Mouse (Mus musculus) ES-E14 (cell line): ENCODE data around the gene H2-Aa. TPM values are rescaled to one million over a fixed set of nuclear protein-coding genes. Genes with fewer than 3 reads are reported as not detected.
A peak's percentile ranks its signal among the peaks of the same experiment; 100 is the strongest.

Experiments
- DNase-seq: peaks from one replicate; pipeline ENCODE4 v3.0.0-alpha.2; 2013; ENCODE audit warnings: low read depth, low spot score
- H3K27ac ChIP-seq: 2 replicates; pipeline ENCODE4 v1.5.1; 2012; ENCODE audit warnings: low read depth, mild to moderate bottlenecking, low read length, moderate library complexity, mixed read lengths; ENCODE audit not compliant: poor library complexity, insufficient read depth, severe bottlenecking
- H3K36me3 ChIP-seq: 2 replicates; pipeline ENCODE4 v1.6.1; 2012; ENCODE audit warnings: mild to moderate bottlenecking, low read length, moderate library complexity, mixed read lengths; ENCODE audit not compliant: control insufficient read depth, poor library complexity, insufficient read depth, severe bottlenecking
- H3K4me1 ChIP-seq, 2 experiments: fragments of 150-350 bp in 1 of 2; sonication (generic) in 1 of 2; 2 replicates each; pipeline ENCODE4 v1.6.1; 2012; ENCODE audit warnings: low read length in 2 of 2, mild to moderate bottlenecking in 1 of 2, mixed read lengths in 1 of 2; ENCODE audit not compliant: control insufficient read depth in 2 of 2, insufficient read depth in 2 of 2, poor library complexity in 1 of 2
- H3K4me3 ChIP-seq, 2 experiments: fragments of 150-350 bp in 1 of 2; sonication (generic) in 1 of 2; 2 replicates each; pipeline ENCODE4 v1.5.1; 2012; ENCODE audit warnings: low read length in 2 of 2, low read depth in 1 of 2, mild to moderate bottlenecking in 1 of 2, mixed read lengths in 1 of 2; ENCODE audit not compliant: insufficient read depth in 1 of 2, poor library complexity in 1 of 2, severe bottlenecking in 1 of 2
- H3K9ac ChIP-seq: 2 replicates; pipeline ENCODE4 v1.6.1; 2012; ENCODE audit warnings: low read depth, mild to moderate bottlenecking, low read length, mixed read lengths; ENCODE audit not compliant: poor library complexity, insufficient read depth, severe bottlenecking
- H3K9me3 ChIP-seq: fragments of 150-350 bp; sonication (generic); 2 replicates; pipeline ENCODE4 v1.6.1; 2012; ENCODE audit warnings: low read depth, mild to moderate bottlenecking, low read length; ENCODE audit not compliant: control insufficient read depth, insufficient read depth
- CHD2 ChIP-seq: IDR thresholded peaks from 2 replicates; pipeline ENCODE4 v1.6.1; 2014; ENCODE audit warnings: mild to moderate bottlenecking, low read depth, low read length, inconsistent platforms
- HCFC1 ChIP-seq: IDR thresholded peaks from 2 replicates; pipeline ENCODE4 v1.6.1; 2012; ENCODE audit warnings: low read length, inconsistent platforms, borderline replicate concordance; ENCODE audit not compliant: insufficient read depth
- MAFK ChIP-seq: IDR thresholded peaks from 2 replicates; pipeline ENCODE4 v1.6.1; 2014; ENCODE audit warnings: mild to moderate bottlenecking, low read depth, low read length, inconsistent platforms; ENCODE audit not compliant: insufficient read depth
- ZC3H11A ChIP-seq: IDR thresholded peaks from 2 replicates; pipeline ENCODE4 v1.6.1; 2012; ENCODE audit warnings: low read depth, mild to moderate bottlenecking, inconsistent platforms, low read length, borderline replicate concordance
- ZNF384 ChIP-seq: IDR thresholded peaks from 2 replicates; pipeline ENCODE4 v1.6.1; 2012; ENCODE audit warnings: low read depth, low read length, inconsistent platforms
- in situ Hi-C, 2 experiments: fragments of 600-800 bp; cut with MboI; formaldehyde crosslinking; loops; one replicate each; pipeline ENCODE4 v1.15.1; 2025; ENCODE audit warnings: low sequenced_read_pairs in 2 of 2, inconsistent platforms in 1 of 2; ENCODE audit not compliant: unreplicated experiment in 2 of 2
- total RNA-seq: library from RNA; depleted of rRNA; stranded (reverse); fragments of 300-350 nt; gene quantifications from 2 replicates; pipeline ENCODE4 v1.2.3, GENCODE M21; 2012

The H2-Aa gene
- total RNA-seq, 1 experiment, result 1.6 TPM

DNA sequence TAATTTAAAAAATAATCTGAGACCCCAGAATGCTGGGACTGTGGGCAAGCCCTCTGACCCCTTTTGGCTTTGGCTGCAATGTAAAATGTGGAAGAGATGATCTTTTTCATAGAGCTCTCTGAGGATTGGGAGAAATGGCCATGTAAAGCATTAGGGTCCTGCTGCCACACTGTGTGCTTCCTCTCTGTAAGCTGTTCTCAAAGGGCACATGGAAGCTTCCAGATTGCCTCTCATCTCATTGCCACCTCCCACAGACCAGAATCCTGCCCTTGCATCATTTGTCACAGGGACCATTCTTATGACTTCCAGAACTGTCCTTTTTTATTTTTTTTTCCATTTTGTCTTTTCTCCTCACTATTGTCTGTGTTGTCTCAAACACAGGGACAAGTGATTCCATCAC, 19.6 kb upstream of the H2-Aa start:
- no peak for DNase-seq
- TF ChIP-seq ZC3H11A (no peak), MAFK (no peak), ZNF384 (no peak), CHD2 (no peak), HCFC1 (no peak)
- in situ Hi-C loops, result no loop called here
- Histone ChIP-seq H3K9ac (no peak overlapping the region), H3K9me3 (no peaks in the 10 kb centered on the region), H3K4me1 (no peaks in the 10 kb centered on the region), H3K36me3 (no peaks in the 10 kb centered on the region), H3K27ac (no peak overlapping the region), H3K4me3 (no peak overlapping the region)

DNA sequence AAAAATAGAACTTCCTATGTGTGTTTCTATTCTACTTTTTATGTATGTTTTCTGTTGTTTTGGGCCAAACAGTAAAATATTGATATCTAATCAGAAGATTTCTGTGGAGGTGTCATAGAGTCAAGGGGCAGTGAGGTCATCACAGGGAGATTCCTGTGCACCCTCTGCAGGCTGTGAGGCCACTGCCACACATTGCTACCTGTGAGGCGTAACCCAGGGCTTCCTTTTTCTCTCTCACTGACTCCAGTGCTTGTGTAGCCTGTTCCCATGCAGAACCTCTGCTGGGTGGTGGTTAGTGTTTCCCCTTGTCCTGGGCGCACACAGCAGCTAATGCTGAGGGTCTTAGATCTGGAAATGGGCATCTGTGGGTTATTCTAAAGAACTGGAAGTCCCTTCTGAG, 18.8 kb upstream of the H2-Aa start:
- no peaks in the 10 kb centered on the region for H3K4me1 ChIP-seq
- DNase-seq, result no peak
- in situ Hi-C loops, result no loop called here
- no peaks in the 10 kb centered on the region for H3K36me3 ChIP-seq
- no peak overlapping the region for H3K9ac ChIP-seq
- H3K27ac ChIP-seq, result no peak overlapping the region
- H3K4me3 ChIP-seq, result no peak overlapping the region
- H3K9me3 ChIP-seq, result no peaks in the 10 kb centered on the region
- TF ChIP-seq ZNF384 (no peak), MAFK (no peak), ZC3H11A (no peak), CHD2 (no peak), HCFC1 (no peak)

DNA sequence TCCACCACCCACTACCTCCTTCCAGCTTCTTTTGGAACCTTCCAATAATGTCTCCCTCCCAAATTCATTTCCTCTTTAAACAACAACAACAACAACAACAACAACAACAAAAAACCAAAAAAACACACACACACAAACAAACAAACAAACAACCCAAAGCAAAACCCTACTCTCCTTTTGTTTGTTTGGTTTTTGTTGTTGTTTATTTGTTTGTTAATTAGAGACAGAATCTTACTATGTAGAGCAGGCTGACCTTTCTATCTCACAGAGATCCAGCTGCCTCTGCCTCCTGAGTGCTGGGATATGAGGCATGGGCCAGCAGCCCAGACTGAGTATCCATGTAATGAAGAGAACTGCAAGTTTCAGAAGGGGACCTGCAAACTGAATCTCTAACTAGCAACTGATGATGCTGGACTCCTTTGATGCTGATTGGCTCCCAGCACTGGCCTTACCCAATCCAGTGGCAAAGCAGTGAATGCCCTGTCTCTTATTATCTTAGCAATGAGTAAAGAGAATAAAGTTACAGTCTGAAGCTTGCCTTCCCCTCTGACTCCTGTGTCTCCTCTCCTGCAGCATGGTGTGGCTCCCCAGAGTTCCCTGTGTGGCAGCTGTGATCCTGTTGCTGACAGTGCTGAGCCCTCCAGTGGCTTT, 17.9 kb upstream of the H2-Aa start, which contains the start of gene H2-Eb1:
Gene H2-Eb1 (plus strand): TSS at position 488 of the 651 bp plus-strand sequence.
- Histone ChIP-seq H3K4me3 (no peak within 1 kb of the TSS), H3K27ac (no peak within 1 kb of the TSS), H3K4me1 (no peaks in the 10 kb centered on the region), H3K9ac (no peak within 1 kb of the TSS), H3K9me3 (no peaks in the 10 kb centered on the region), H3K36me3 (no peaks in the 10 kb centered on the region)
- peak; percentile 69 for DNase-seq
- TF ChIP-seq HCFC1 (no peak), CHD2 (peak; percentile 98), MAFK (no peak), ZC3H11A (no peak), ZNF384 (no peak)
- in situ Hi-C loops, result no loop called here

DNA sequence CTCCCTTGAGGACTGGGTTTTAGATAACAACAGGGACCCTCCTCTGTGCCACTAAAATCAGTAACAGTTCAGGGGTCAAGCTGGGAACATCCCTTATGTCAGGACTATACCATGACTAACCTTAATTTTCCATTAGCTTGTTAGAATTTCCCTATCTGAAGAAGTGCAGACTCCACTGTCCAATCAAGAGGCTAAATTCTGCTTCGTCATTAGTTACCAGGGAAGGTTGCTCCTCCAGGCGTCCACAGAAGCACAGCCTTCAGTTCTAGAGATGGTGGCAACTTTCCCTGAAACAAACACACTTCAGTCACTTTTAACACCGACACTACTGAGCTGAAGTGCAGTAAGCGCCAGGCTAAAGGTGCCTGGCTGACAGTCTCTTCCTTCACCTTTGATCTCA, 17.1 kb upstream of the H2-Aa start:
- Histone ChIP-seq H3K4me3 (no peak overlapping the region), H3K4me1 (peaks cover 0 to 2% of the 10 kb centered on the region in 2 experiments; a peak in 1 of 4 replicates), H3K9me3 (no peaks in the 10 kb centered on the region), H3K27ac (no peak overlapping the region), H3K36me3 (no peaks in the 10 kb centered on the region), H3K9ac (no peak overlapping the region)
- TF ChIP-seq ZC3H11A (no peak), CHD2 (peak; percentile 91)
- in situ Hi-C loops, result no loop called here
- DNase-seq, result peak; percentile 36

DNA sequence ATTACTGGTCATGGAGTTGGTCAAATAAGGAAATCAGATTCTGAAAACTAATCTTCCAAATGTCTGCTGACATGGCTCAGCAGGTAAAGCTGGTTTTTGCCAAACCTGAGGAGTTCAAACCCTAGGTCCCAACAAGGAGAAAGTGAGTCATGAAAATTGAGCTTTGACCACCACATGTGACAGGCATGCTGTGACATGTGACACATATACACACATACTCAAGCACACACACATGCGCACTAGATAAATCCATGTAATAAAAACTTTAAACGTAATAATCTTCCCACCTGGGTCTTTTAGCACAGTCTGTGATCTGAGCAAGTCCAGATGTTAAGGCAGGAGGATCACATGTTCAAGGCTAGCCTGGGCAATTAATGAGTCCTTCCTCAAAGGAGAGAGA, 16.2 kb upstream of the H2-Aa start:
- no peak for DNase-seq
- no peak overlapping the region for H3K9ac ChIP-seq
- in situ Hi-C loops, result no loop called here

More for the DNA sequence above, 16.2 kb upstream of the H2-Aa start:
- H3K27ac ChIP-seq, result no peak overlapping the region
- no peaks in the 10 kb centered on the region for H3K36me3 ChIP-seq
- no peaks in the 10 kb centered on the region for H3K9me3 ChIP-seq
- no peak overlapping the region for H3K4me3 ChIP-seq
- peaks cover 0 to 3% of the 10 kb centered on the region in 2 experiments; a peak in 1 of 4 replicates for H3K4me1 ChIP-seq
- no peak for TF ChIP-seq HCFC1
